Comparison of ENCODE assay signal across 10 mouse cellular contexts in the genomic region with DNA sequence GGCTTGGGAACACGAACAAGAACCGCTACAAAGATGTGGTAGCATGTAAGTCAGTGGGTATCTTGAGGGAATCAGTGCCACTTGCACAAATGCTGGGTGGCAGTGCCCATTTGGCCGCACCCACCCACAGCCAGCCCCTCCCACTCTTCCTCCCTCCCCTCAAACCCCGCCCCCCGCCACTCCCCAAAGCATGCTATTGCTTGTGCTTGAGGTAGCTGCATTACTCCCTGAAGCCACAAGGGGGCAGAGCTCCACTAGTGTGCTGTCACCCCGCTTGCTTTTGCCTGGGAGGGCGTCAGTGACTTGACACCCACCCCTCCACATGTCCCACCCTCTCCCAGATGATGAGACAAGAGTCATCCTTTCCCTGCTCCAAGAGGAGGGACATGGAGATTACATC. TPM values are rescaled to one million over a fixed set of nuclear protein-coding genes. Genes with fewer than 3 reads are reported as not detected.
A peak's percentile ranks its signal among the peaks of the same experiment; 100 is the strongest.
DNase-seq lines count a peak whose midpoint lies in the region; ATAC-seq and TF ChIP-seq lines count a peak whose summit lies in the region.
"Had no signal": no experiment of that assay in that cellular context is flagged by ENCODE, and none has a peak within 500 bp of the region (broad histone marks: within the 10 kb centered on the region; RNA-seq: fewer than 3 reads in every experiment).

No protein-coding gene starts in this region.

- WGBS in forebrain, embryonic 10.5 days, result 14% methylated on average over 7 of the region's 7 CpGs
- WGBS in forebrain, embryonic 16.5 days, result 17% methylated on average over 7 of the region's 7 CpGs
- 19% methylated on average over 5 of the region's 7 CpGs for WGBS in embryonic facial prominence, embryonic 14.5 days
- WGBS in kidney, postnatal 0 days, result 22% methylated on average over 7 of the region's 7 CpGs

- H3K27me3 ChIP-seq in forebrain, embryonic 10.5 days (ENCODE audit: poor library complexity, severe bottlenecking), result peaks cover 51% of the 10 kb centered on the region
- peaks cover 15% of the 10 kb centered on the region for H3K27me3 ChIP-seq in forebrain, embryonic 16.5 days (replicated peaks; ENCODE audit: control insufficient read depth, insufficient read depth, low read length)
- peaks cover 37% of the 10 kb centered on the region for H3K27me3 ChIP-seq in embryonic facial prominence, embryonic 14.5 days (replicated peaks; ENCODE audit: control insufficient read depth, insufficient read depth, low read length)
- no peaks in the 10 kb centered on the region for H3K27me3 ChIP-seq in kidney, postnatal 0 days (ENCODE audit: insufficient read depth, low read length)

- peak; percentile 73 for TF ChIP-seq CTCF in kidney, postnatal 0 days (IDR thresholded peaks at IDR 0.05; ENCODE audit: low read depth)

- no peak for ATAC-seq in forebrain, embryonic 16.5 days
- no peak for ATAC-seq in embryonic facial prominence, embryonic 14.5 days (ENCODE audit: low read depth)
- peak; percentile 27; the same call in 1 of the 2 replicates for ATAC-seq in kidney, postnatal 0 days (replicated peaks; ENCODE audit: low FRiP score, low read depth)

- H3K9me3 ChIP-seq in forebrain, embryonic 10.5 days, result no peaks in the 10 kb centered on the region
- no peaks in the 10 kb centered on the region for H3K9me3 ChIP-seq in forebrain, embryonic 16.5 days (ENCODE audit: control insufficient read depth, low read length)
- no peaks in the 10 kb centered on the region for H3K9me3 ChIP-seq in embryonic facial prominence, embryonic 14.5 days (ENCODE audit: control insufficient read depth, low read length)
- H3K9me3 ChIP-seq in kidney, postnatal 0 days (replicated peaks; ENCODE audit: low read length), result no peaks in the 10 kb centered on the region

- no peak overlapping the region for H3K27ac ChIP-seq in forebrain, embryonic 10.5 days
- no peak overlapping the region for H3K27ac ChIP-seq in forebrain, embryonic 16.5 days (ENCODE audit: low read length)
- no peak overlapping the region for H3K27ac ChIP-seq in embryonic facial prominence, embryonic 14.5 days (replicated peaks; ENCODE audit: low read depth, low read length)
- no peak overlapping the region for H3K27ac ChIP-seq in kidney, postnatal 0 days

- H3K4me1 ChIP-seq in forebrain, embryonic 10.5 days, result peaks cover 21% of the 10 kb centered on the region
- peaks cover 5% of the 10 kb centered on the region for H3K4me1 ChIP-seq in forebrain, embryonic 16.5 days (replicated peaks; ENCODE audit: control insufficient read depth, insufficient read depth, low read length)
- peaks cover 4% of the 10 kb centered on the region; the same call in 1 of the 2 replicates for H3K4me1 ChIP-seq in embryonic facial prominence, embryonic 14.5 days (ENCODE audit: control insufficient read depth, insufficient read depth, low read length)
- H3K4me1 ChIP-seq in kidney, postnatal 0 days (replicated peaks; ENCODE audit: insufficient read depth, low read length), result no peaks in the 10 kb centered on the region

- DNase-seq in forebrain, embryonic 10.5 days (ENCODE audit: extremely low spot score, low spot score), result peak; percentile 60
- peak; percentile 55 for DNase-seq in 3T3-L1 (ENCODE audit: low read depth, low spot score)
- DNase-seq in adrenal gland, postnatal 25 days, result peak; percentile 63
- peak; percentile 51 for DNase-seq in embryonic facial prominence, embryonic 14.5 days (ENCODE audit: low spot score)
- DNase-seq in kidney, postnatal 0 days (ENCODE audit: low spot score), result peak; percentile 68
- peak; percentile 83 for DNase-seq in lung, postnatal 10 days
- peak; percentile 44 for DNase-seq in skeletal muscle tissue, adult 2 months (ENCODE audit: low read depth, low spot score)

- no peak overlapping the region for H3K4me3 ChIP-seq in forebrain, embryonic 10.5 days
- no peak overlapping the region for H3K4me3 ChIP-seq in forebrain, embryonic 16.5 days (replicated peaks; ENCODE audit: low read length)
- no peak overlapping the region for H3K4me3 ChIP-seq in embryonic facial prominence, embryonic 14.5 days (ENCODE audit: low read depth, low read length)
- H3K4me3 ChIP-seq in kidney, postnatal 0 days (replicated peaks; ENCODE audit: low read depth, low read length), result no peak overlapping the region

- H3K4me2 ChIP-seq in forebrain, embryonic 16.5 days (ENCODE audit: low read length), result no peak overlapping the region
- H3K4me2 ChIP-seq in embryonic facial prominence, embryonic 14.5 days (ENCODE audit: low read depth, low read length), result no peak overlapping the region
- H3K4me2 ChIP-seq in kidney, postnatal 0 days (ENCODE audit: low read length), result no peak overlapping the region

- H3K9ac ChIP-seq in forebrain, embryonic 16.5 days (replicated peaks; ENCODE audit: low read depth, low read length), result no peak overlapping the region
- no peak overlapping the region for H3K9ac ChIP-seq in embryonic facial prominence, embryonic 14.5 days (ENCODE audit: low read depth, low read length)
- no peak overlapping the region for H3K9ac ChIP-seq in kidney, postnatal 0 days (ENCODE audit: low read depth, low read length)

- no peaks in the 10 kb centered on the region for H3K36me3 ChIP-seq in forebrain, embryonic 10.5 days (replicated peaks)
- H3K36me3 ChIP-seq in forebrain, embryonic 16.5 days (ENCODE audit: control insufficient read depth, insufficient read depth), result no peaks in the 10 kb centered on the region
- H3K36me3 ChIP-seq in embryonic facial prominence, embryonic 14.5 days (ENCODE audit: control insufficient read depth, insufficient read depth, low read length), result no peaks in the 10 kb centered on the region
- no peaks in the 10 kb centered on the region for H3K36me3 ChIP-seq in kidney, postnatal 0 days (ENCODE audit: insufficient read depth, low read length)

RNA-seq across cellular contexts. Expression of a gene that starts 3.2 kb away (rescaled TPM):
- 3.4 and 6.0 TPM in 2 replicates for polyA plus RNA-seq in forebrain, embryonic 10.5 days (2016; fragmentation: Nextera tagmentation; extraction: Ambion mirVana)
- polyA plus RNA-seq in forebrain, embryonic 16.5 days (2015; fragmentation: Nextera tagmentation; extraction: Ambion mirVana), result 4.0 and 4.2 TPM in 2 replicates
- 4.7 and 8.0 TPM in 2 replicates for total RNA-seq in adrenal gland, postnatal 25 days (2021)
- polyA plus RNA-seq in embryonic facial prominence, embryonic 14.5 days (2014; fragmentation: Nextera tagmentation; extraction: Ambion mirVana), result 18.1 and 19.4 TPM in 2 replicates
- 29.0 and 33.9 TPM in 2 replicates for polyA plus RNA-seq in kidney, postnatal 0 days (2015; fragmentation: Nextera tagmentation; extraction: Ambion mirVana)

RNA-seq across cellular contexts. Expression of a gene that starts 23.1 kb away (rescaled TPM):
- 118 and 119 TPM in 2 replicates for polyA plus RNA-seq in forebrain, embryonic 10.5 days (2016; fragmentation: Nextera tagmentation; extraction: Ambion mirVana)
- polyA plus RNA-seq in forebrain, embryonic 16.5 days (2015; fragmentation: Nextera tagmentation; extraction: Ambion mirVana), result 58.8 and 65.6 TPM in 2 replicates
- total RNA-seq in adrenal gland, postnatal 25 days (2021), result 58.6 and 61.7 TPM in 2 replicates
- polyA plus RNA-seq in embryonic facial prominence, embryonic 14.5 days (2014; fragmentation: Nextera tagmentation; extraction: Ambion mirVana), result 71.5 and 74.6 TPM in 2 replicates
- 74.9 and 80.9 TPM in 2 replicates for polyA plus RNA-seq in kidney, postnatal 0 days (2015; fragmentation: Nextera tagmentation; extraction: Ambion mirVana)

RNA-seq across cellular contexts. Expression of a gene that starts 23.3 kb away (rescaled TPM):
- polyA plus RNA-seq in forebrain, embryonic 10.5 days (2016; fragmentation: Nextera tagmentation; extraction: Ambion mirVana), result 69.1 and 70.3 TPM in 2 replicates
- polyA plus RNA-seq in forebrain, embryonic 16.5 days (2015; fragmentation: Nextera tagmentation; extraction: Ambion mirVana), result 67.4 and 73.6 TPM in 2 replicates
- total RNA-seq in adrenal gland, postnatal 25 days (2021), result 15.4 and 17.6 TPM in 2 replicates
- polyA plus RNA-seq in embryonic facial prominence, embryonic 14.5 days (2014; fragmentation: Nextera tagmentation; extraction: Ambion mirVana), result 49.1 and 53.0 TPM in 2 replicates
- polyA plus RNA-seq in kidney, postnatal 0 days (2015; fragmentation: Nextera tagmentation; extraction: Ambion mirVana), result 42.7 and 42.8 TPM in 2 replicates

RNA-seq across cellular contexts. Expression of a gene that starts 35.4 kb away (rescaled TPM):
- not detected in 2 replicates for polyA plus RNA-seq in forebrain, embryonic 10.5 days (2016; fragmentation: Nextera tagmentation; extraction: Ambion mirVana)
- polyA plus RNA-seq in forebrain, embryonic 16.5 days (2015; fragmentation: Nextera tagmentation; extraction: Ambion mirVana), result not detected in 2 replicates
- total RNA-seq in adrenal gland, postnatal 25 days (2021), result not detected in 2 replicates
- not detected in 2 replicates for polyA plus RNA-seq in embryonic facial prominence, embryonic 14.5 days (2014; fragmentation: Nextera tagmentation; extraction: Ambion mirVana)
- not detected in 2 replicates for polyA plus RNA-seq in kidney, postnatal 0 days (2015; fragmentation: Nextera tagmentation; extraction: Ambion mirVana)
- total RNA-seq: ES-E14 had no signal
- polyA plus RNA-seq: intestine, embryonic 14.5 days had no signal
